Mouse (Mus musculus) ES-Bruce4 (cell line): Measurements from ENCODE around the gene Clasrp. TPM values are rescaled to one million over a fixed set of nuclear protein-coding genes. Genes with fewer than 3 reads are reported as not detected.
A peak's percentile ranks its signal among the peaks of the same experiment; 100 is the strongest.

Experiments used
- H3K27ac ChIP-seq: 2 replicates; pipeline ENCODE4 v1.5.1; 2012; ENCODE audit warnings: low read length, inconsistent platforms; ENCODE audit not compliant: insufficient read depth
- H3K27me3 ChIP-seq: 2 replicates; pipeline ENCODE4 v1.6.1; 2012; ENCODE audit warnings: mild to moderate bottlenecking, low read length, inconsistent platforms; ENCODE audit not compliant: control insufficient read depth, poor library complexity, insufficient read depth, severe bottlenecking
- H3K36me3 ChIP-seq: 2 replicates; pipeline ENCODE4 v1.6.1; 2012; ENCODE audit warnings: inconsistent platforms, mild to moderate bottlenecking, low read length, moderate library complexity; ENCODE audit not compliant: control insufficient read depth, poor library complexity, insufficient read depth, severe bottlenecking
- H3K4me1 ChIP-seq: one replicate; pipeline ENCODE4 v1.8.1; 2011; ENCODE audit warnings: low read length; ENCODE audit not compliant: control insufficient read depth, insufficient read depth
- H3K4me3 ChIP-seq: 2 replicates; pipeline ENCODE4 v1.5.1; 2011; ENCODE audit warnings: low read depth, mild to moderate bottlenecking, low read length
- H3K9ac ChIP-seq: 2 replicates; pipeline ENCODE4 v1.6.1; 2012; ENCODE audit warnings: low read depth, mild to moderate bottlenecking, inconsistent platforms; ENCODE audit not compliant: poor library complexity, severe bottlenecking
- H3K9me3 ChIP-seq: replicated peaks from 2 replicates; pipeline ENCODE4 v1.6.1; 2012; ENCODE audit warnings: mild to moderate bottlenecking, low read length, inconsistent platforms; ENCODE audit not compliant: control insufficient read depth, poor library complexity, insufficient read depth, severe bottlenecking
- CTCF ChIP-seq: IDR thresholded peaks from one replicate; pipeline ENCODE4 v1.8.1; 2011; ENCODE audit warnings: low read depth, low read length
- EP300 ChIP-seq: IDR thresholded peaks from 2 replicates; pipeline ENCODE4 v1.6.1; 2011; ENCODE audit warnings: low read depth, low read length; ENCODE audit not compliant: insufficient read depth
- POLR2A ChIP-seq: IDR thresholded peaks from one replicate; pipeline ENCODE4 v1.8.1; 2011; ENCODE audit warnings: low read length; ENCODE audit not compliant: insufficient read depth
- polyA plus RNA-seq: library from polyadenylated mRNA; stranded (reverse); fragments of >200 nt; gene quantifications from 2 replicates; pipeline ENCODE4 v1.2.4, GENCODE M21; 2011; ENCODE audit warnings: low read depth; ENCODE audit not compliant: missing spikeins, insufficient read depth, insufficient read length

The Clasrp gene
- polyA plus RNA-seq, 1 experiment, result 52.3 TPM

GRCm38 (mm10) chr7:19549394-19549793 is 54.9 kb downstream of the Clasrp start:
- H3K4me3 ChIP-seq, result no peak overlapping the region
- no peak for TF ChIP-seq CTCF
- TF ChIP-seq POLR2A, result no peak
- TF ChIP-seq EP300, result no peak

DNA sequence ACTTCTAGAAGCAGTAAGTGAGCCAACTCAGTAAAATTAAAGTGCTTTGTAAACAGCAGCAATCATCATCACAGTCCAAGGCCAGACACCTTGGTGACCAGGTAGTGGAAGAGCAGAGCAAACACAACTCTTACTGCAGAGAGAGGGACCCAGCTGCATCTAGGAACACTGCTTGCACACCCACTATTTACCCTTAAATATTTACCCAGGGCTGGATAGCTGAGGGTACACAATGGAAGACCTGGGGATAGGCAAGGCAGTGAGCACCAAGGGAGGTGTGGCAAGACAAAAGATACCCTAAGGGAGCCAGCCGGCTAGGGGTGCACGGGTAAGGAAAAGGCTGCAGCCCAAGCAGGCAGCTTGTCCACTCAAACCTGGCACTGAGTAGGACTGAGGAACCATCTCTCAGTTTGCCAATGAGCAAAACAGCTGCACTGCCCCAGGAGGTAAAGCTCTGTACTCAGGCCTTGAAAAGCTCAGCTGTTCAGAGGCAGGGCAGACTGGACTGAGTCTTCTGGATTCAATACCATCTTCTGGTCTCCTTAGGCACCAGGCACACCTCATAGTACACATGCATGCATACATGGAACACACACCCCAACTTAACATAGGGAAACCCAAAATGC is 56.8 kb downstream of the Clasrp start:
- no peak overlapping the region for H3K27ac ChIP-seq
- H3K36me3 ChIP-seq, result 0 out of 2 replicates have a peak, but pooled peaks cover 2% of the 10 kb centered on the region
- H3K27me3 ChIP-seq, result no peaks in the 10 kb centered on the region
- no peak overlapping the region for H3K4me3 ChIP-seq
- H3K4me1 ChIP-seq, result no peaks in the 10 kb centered on the region
- TF ChIP-seq CTCF (no peak), EP300 (no peak), POLR2A (no peak)
- no peaks in the 10 kb centered on the region for H3K9me3 ChIP-seq
- no peak overlapping the region for H3K9ac ChIP-seq

More at GRCm38 (mm10) chr7:19549394-19549793, 54.9 kb downstream of the Clasrp start:
- H3K4me1 ChIP-seq, result no peaks in the 10 kb centered on the region
- no peak overlapping the region for H3K9ac ChIP-seq
- H3K36me3 ChIP-seq, result 0 out of 2 replicates have a peak, but pooled peaks cover 2% of the 10 kb centered on the region
- no peaks in the 10 kb centered on the region for H3K27me3 ChIP-seq
- H3K9me3 ChIP-seq, result no peaks in the 10 kb centered on the region
- no peak overlapping the region for H3K27ac ChIP-seq

- no peaks in the 10 kb centered on the region for H3K27me3 ChIP-seq
- TF ChIP-seq POLR2A (no peak), CTCF (no peak), EP300 (no peak)
- no peaks in the 10 kb centered on the region for H3K36me3 ChIP-seq
- H3K9me3 ChIP-seq, result no peaks in the 10 kb centered on the region
- no peak overlapping the region for H3K27ac ChIP-seq
- no peak overlapping the region for H3K4me3 ChIP-seq
- H3K9ac ChIP-seq, result no peak overlapping the region
- no peaks in the 10 kb centered on the region for H3K4me1 ChIP-seq
These were observed 58.3 kb downstream of the Clasrp start for GRCm38 (mm10) chr7:19546007-19546406.

DNA sequence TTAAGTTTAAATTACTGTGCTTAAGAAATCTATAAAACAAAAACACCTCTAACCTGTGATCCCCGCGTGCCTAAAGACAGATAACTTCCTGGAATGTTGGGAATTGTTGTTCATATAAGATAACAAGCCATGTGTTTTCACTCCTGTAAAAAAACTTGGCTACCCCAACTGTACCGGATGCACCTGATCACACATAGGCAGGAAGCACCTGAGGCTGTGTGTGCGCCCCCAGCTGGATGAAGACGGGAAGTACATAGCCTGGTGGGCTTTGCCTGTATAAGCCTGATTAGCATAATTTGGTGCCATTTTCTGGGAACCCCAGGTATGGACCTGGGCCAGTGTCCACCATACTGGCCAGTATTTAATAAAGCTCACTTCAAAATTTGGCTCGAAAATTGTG is 60.7 kb downstream of the Clasrp start:
- TF ChIP-seq CTCF (peak; percentile 84), POLR2A (no peak)
- H3K36me3 ChIP-seq, result no peaks in the 10 kb centered on the region
- H3K9me3 ChIP-seq, result no peaks in the 10 kb centered on the region
- no peak overlapping the region for H3K9ac ChIP-seq
- no peak overlapping the region for H3K27ac ChIP-seq
- H3K4me1 ChIP-seq, result no peaks in the 10 kb centered on the region
- H3K27me3 ChIP-seq, result no peaks in the 10 kb centered on the region
- no peak overlapping the region for H3K4me3 ChIP-seq

DNA sequence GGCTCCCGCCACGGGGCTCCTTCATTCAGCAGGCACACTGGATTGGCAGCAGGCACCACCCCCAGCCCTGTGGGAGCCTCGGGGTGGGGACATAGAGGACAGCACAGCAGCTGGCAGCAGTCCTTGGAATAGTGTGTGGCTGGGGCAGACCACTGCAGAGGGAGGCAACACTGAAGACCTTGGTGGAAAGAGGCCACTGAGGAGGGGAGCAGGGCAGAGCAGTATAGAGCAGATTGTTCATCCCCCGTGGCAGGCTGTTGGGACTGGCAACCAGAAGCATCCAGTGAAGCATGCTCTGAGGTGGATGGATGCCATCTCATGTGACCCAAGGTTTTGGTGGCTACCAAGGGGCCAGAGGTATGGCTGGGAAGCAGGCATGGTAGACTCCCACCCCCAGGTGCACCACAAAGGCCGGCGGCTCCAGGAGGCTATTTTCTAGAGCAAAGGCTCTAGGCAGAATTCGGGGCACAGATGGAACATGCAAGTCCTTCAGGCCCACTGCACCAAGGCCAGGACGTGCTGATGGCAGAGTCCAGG is 62.1 kb downstream of the Clasrp start:
- Histone ChIP-seq H3K36me3 (no peaks in the 10 kb centered on the region), H3K9me3 (no peaks in the 10 kb centered on the region), H3K4me1 (no peaks in the 10 kb centered on the region), H3K27ac (no peak overlapping the region), H3K9ac (no peak overlapping the region), H3K27me3 (no peaks in the 10 kb centered on the region), H3K4me3 (no peak overlapping the region)
- TF ChIP-seq CTCF (no peak), EP300 (no peak), POLR2A (no peak)

GRCm38 (mm10) chr7:19541681-19542154 is 62.6 kb downstream of the Clasrp start:
- H3K36me3 ChIP-seq, result no peaks in the 10 kb centered on the region
- H3K9me3 ChIP-seq, result no peaks in the 10 kb centered on the region
- no peak overlapping the region for H3K9ac ChIP-seq
- TF ChIP-seq POLR2A (no peak), EP300 (no peak), CTCF (no peak)
- H3K4me3 ChIP-seq, result no peak overlapping the region
- no peak overlapping the region for H3K27ac ChIP-seq
- no peaks in the 10 kb centered on the region for H3K27me3 ChIP-seq
- no peaks in the 10 kb centered on the region for H3K4me1 ChIP-seq
